Mouse (Mus musculus) forebrain, embryonic 10.5 days (tissue): Measurements from ENCODE around the gene Gusb. TPM values are rescaled to one million over a fixed set of nuclear protein-coding genes. Genes with fewer than 3 reads are reported as not detected.

ENCODE experiments used
- DNase-seq: peaks from one replicate; pipeline ENCODE4 v3.0.0-alpha.2; 2017; ENCODE audit warnings: low spot score; ENCODE audit errors: extremely low spot score
- H3K27ac ChIP-seq: fragments of 300-500 bp; sonication (generic); 2 replicates; pipeline ENCODE4 v1.5.1; 2016; ENCODE audit warnings: mild to moderate bottlenecking
- H3K27me3 ChIP-seq: fragments of 300-500 bp; sonication (generic); 2 replicates; pipeline ENCODE4 v1.6.1; 2016; ENCODE audit warnings: mild to moderate bottlenecking; ENCODE audit not compliant: poor library complexity, severe bottlenecking
- H3K36me3 ChIP-seq: fragments of 300-500 bp; sonication (generic); replicated peaks from 2 replicates; pipeline ENCODE4 v1.6.1; 2016; ENCODE audit warnings: mild to moderate bottlenecking, moderate library complexity
- H3K4me1 ChIP-seq: fragments of 300-500 bp; sonication (generic); 2 replicates; pipeline ENCODE4 v1.6.1; 2016
- H3K4me3 ChIP-seq: fragments of 300-500 bp; sonication (generic); 2 replicates; pipeline ENCODE4 v1.5.1; 2016; ENCODE audit warnings: mild to moderate bottlenecking, moderate library complexity
- H3K9me3 ChIP-seq: fragments of 300-500 bp; sonication (generic); 2 replicates; pipeline ENCODE4 v1.6.1; 2016; ENCODE audit warnings: mild to moderate bottlenecking, moderate library complexity
- WGBS: fragments of 180-500 bp; shearing (Covaris S2); methylation state at CpG from one replicate; pipeline ENCODE4 v1.1.7; 2016; 5-methylcytosine and 5-hydroxymethylcytosine counted together
- polyA plus RNA-seq: library from polyadenylated mRNA; unstranded; fragments of >200 nt; fragmentation: Nextera tagmentation; extraction: Ambion mirVana; gene quantifications from 2 replicates; pipeline ENCODE4 v1.2.1, GENCODE M21; 2016

The Gusb gene
- polyA plus RNA-seq, 1 experiment from 2014 or later: 32.2 TPM

GRCm38 (mm10) chr5:130019461-130019860 lies 16.6 kb upstream of the Gusb start:
- Histone ChIP-seq H3K36me3 (peaks cover 38% of the 10 kb centered on the region), H3K27me3 (no peaks in the 10 kb centered on the region), H3K27ac (no peak overlapping the region), H3K9me3 (no peaks in the 10 kb centered on the region), H3K4me3 (no peak overlapping the region), H3K4me1 (peaks cover 30% of the 10 kb centered on the region)
- DNase-seq: no peak
- 76% methylated on average over 8 of the region's 8 CpGs for WGBS

GRCm38 (mm10) chr5:130015104-130015503 lies 12.3 kb upstream of the Gusb start:
- WGBS: 96% methylated on average over 3 of the region's 3 CpGs
- Histone ChIP-seq H3K9me3 (peaks cover 17% of the 10 kb centered on the region), H3K36me3 (peaks cover 76% of the 10 kb centered on the region), H3K27me3 (no peaks in the 10 kb centered on the region), H3K4me1 (peaks cover 6% of the 10 kb centered on the region; the same call in 1 of the 2 replicates), H3K27ac (no peak overlapping the region), H3K4me3 (no peak overlapping the region)
- no peak for DNase-seq

GRCm38 (mm10) chr5:130010961-130011360 lies 8.1 kb upstream of the Gusb start:
- Histone ChIP-seq H3K27me3 (no peaks in the 10 kb centered on the region), H3K4me1 (no peaks in the 10 kb centered on the region), H3K4me3 (no peak overlapping the region), H3K27ac (no peak overlapping the region), H3K36me3 (peaks cover 55% of the 10 kb centered on the region), H3K9me3 (peaks cover 20% of the 10 kb centered on the region)
- WGBS: 94% methylated on average over 5 of the region's 5 CpGs
- no peak for DNase-seq

- Histone ChIP-seq H3K9me3 (peaks cover 32% of the 10 kb centered on the region), H3K4me3 (no peak overlapping the region), H3K27ac (no peak overlapping the region), H3K4me1 (no peaks in the 10 kb centered on the region), H3K36me3 (peaks cover 43% of the 10 kb centered on the region), H3K27me3 (no peaks in the 10 kb centered on the region)
- WGBS: 94% methylated on average over 4 of the region's 4 CpGs
- DNase-seq: no peak
Measured at GRCm38 (mm10) chr5:130009784-130010183, 6.9 kb upstream of the Gusb start.

- WGBS: 80% methylated on average over 6 of the region's 6 CpGs
- DNase-seq: no peak
Measured at GRCm38 (mm10) chr5:130008034-130008590, 5.3 kb upstream of the Gusb start.

GRCm38 (mm10) chr5:130007344-130007743 lies 4.5 kb upstream of the Gusb start:
- WGBS: 80% methylated on average over 1 of the region's 1 CpGs

More at GRCm38 (mm10) chr5:130008034-130008590, 5.3 kb upstream of the Gusb start:
- peaks cover 7% of the 10 kb centered on the region; the same call in 1 of the 2 replicates for H3K27me3 ChIP-seq
- peaks cover 32% of the 10 kb centered on the region for H3K36me3 ChIP-seq
- peaks cover 3% of the 10 kb centered on the region for H3K4me1 ChIP-seq
- H3K4me3 ChIP-seq: no peak overlapping the region
- peaks cover 39% of the 10 kb centered on the region for H3K9me3 ChIP-seq
- H3K27ac ChIP-seq: no peak overlapping the region

GRCm38 (mm10) chr5:130003229-130003628 lies 380 bp upstream of the Gusb start:
- WGBS: 72% methylated on average over 7 of the region's 7 CpGs
- DNase-seq: no peak

More at GRCm38 (mm10) chr5:130007344-130007743, 4.5 kb upstream of the Gusb start:
- no peak overlapping the region for H3K4me3 ChIP-seq
- H3K36me3 ChIP-seq: peaks cover 24% of the 10 kb centered on the region
- peaks cover 11% of the 10 kb centered on the region for H3K27me3 ChIP-seq
- no peak overlapping the region for H3K27ac ChIP-seq
- peaks cover 39% of the 10 kb centered on the region for H3K9me3 ChIP-seq
- no peak for DNase-seq
- H3K4me1 ChIP-seq: peaks cover 11% of the 10 kb centered on the region

GRCm38 (mm10) chr5:130001356-130001987 lies 1.4 kb downstream of the Gusb start:
- H3K27me3 ChIP-seq: peaks cover 11% of the 10 kb centered on the region
- peaks cover 22% of the 10 kb centered on the region for H3K4me1 ChIP-seq
- peaks cover 21% of the 10 kb centered on the region for H3K9me3 ChIP-seq
- H3K4me3 ChIP-seq: peak overlapping the region; percentile 67
- peaks cover 10% of the 10 kb centered on the region for H3K36me3 ChIP-seq
- WGBS: 77% methylated on average over 5 of the region's 5 CpGs
- no peak for DNase-seq
- H3K27ac ChIP-seq: peak overlapping the region; percentile 88; the same call in 1 of the 2 replicates

More at GRCm38 (mm10) chr5:130003229-130003628, 380 bp upstream of the Gusb start:
- H3K4me1 ChIP-seq: peaks cover 22% of the 10 kb centered on the region
- peaks cover 11% of the 10 kb centered on the region for H3K27me3 ChIP-seq
- H3K27ac ChIP-seq: peak overlapping the region; percentile 88
- peak overlapping the region; percentile 67 for H3K4me3 ChIP-seq
- H3K9me3 ChIP-seq: peaks cover 21% of the 10 kb centered on the region
- H3K36me3 ChIP-seq: peaks cover 4% of the 10 kb centered on the region; the same call in 1 of the 2 replicates

GRCm38 (mm10) chr5:130000735-130001134 lies 2.1 kb downstream of the Gusb start:
- H3K4me3 ChIP-seq: no peak overlapping the region
- 94% methylated on average over 12 of the region's 12 CpGs for WGBS
- no peak for DNase-seq

GRCm38 (mm10) chr5:129999097-129999496 lies 3.8 kb downstream of the Gusb start:
- Histone ChIP-seq H3K27me3 (peaks cover 11% of the 10 kb centered on the region), H3K4me3 (no peak overlapping the region), H3K36me3 (peaks cover 15% of the 10 kb centered on the region), H3K4me1 (peaks cover 22% of the 10 kb centered on the region), H3K27ac (no peak overlapping the region), H3K9me3 (peaks cover under 1% of the 10 kb centered on the region; the same call in 1 of the 2 replicates)
- WGBS: 45% methylated on average over 4 of the region's 4 CpGs
- DNase-seq: peak; percentile 36

More at GRCm38 (mm10) chr5:130000735-130001134, 2.1 kb downstream of the Gusb start:
- Histone ChIP-seq H3K27me3 (peaks cover 11% of the 10 kb centered on the region), H3K9me3 (peaks cover 17% of the 10 kb centered on the region), H3K27ac (no peak overlapping the region), H3K36me3 (peaks cover 10% of the 10 kb centered on the region), H3K4me1 (peaks cover 22% of the 10 kb centered on the region)

- Histone ChIP-seq H3K9me3 (no peaks in the 10 kb centered on the region), H3K27ac (no peak overlapping the region), H3K36me3 (peaks cover 21% of the 10 kb centered on the region), H3K27me3 (no peaks in the 10 kb centered on the region), H3K4me3 (no peak overlapping the region), H3K4me1 (peaks cover 15% of the 10 kb centered on the region)
- DNase-seq: no peak
- 75% methylated on average over 19 of the region's 19 CpGs for WGBS
Measured at GRCm38 (mm10) chr5:129997700-129998099, 5.1 kb downstream of the Gusb start.

- peaks cover 26% of the 10 kb centered on the region for H3K36me3 ChIP-seq
- 91% methylated on average over 7 of the region's 7 CpGs for WGBS
- no peak overlapping the region for H3K4me3 ChIP-seq
- no peaks in the 10 kb centered on the region for H3K4me1 ChIP-seq
- H3K9me3 ChIP-seq: no peaks in the 10 kb centered on the region
- no peak for DNase-seq
- no peaks in the 10 kb centered on the region for H3K27me3 ChIP-seq
- H3K27ac ChIP-seq: no peak overlapping the region
Measured at GRCm38 (mm10) chr5:129994989-129995388, 7.9 kb downstream of the Gusb start.

GRCm38 (mm10) chr5:129993374-129993773 lies 9.5 kb downstream of the Gusb start:
- 93% methylated on average over 14 of the region's 14 CpGs for WGBS
- peaks cover 42% of the 10 kb centered on the region for H3K36me3 ChIP-seq
- no peaks in the 10 kb centered on the region for H3K9me3 ChIP-seq
- no peaks in the 10 kb centered on the region for H3K4me1 ChIP-seq
- DNase-seq: no peak
- H3K4me3 ChIP-seq: no peak overlapping the region
- no peaks in the 10 kb centered on the region for H3K27me3 ChIP-seq
- no peak overlapping the region for H3K27ac ChIP-seq
